Comparison of ENCODE assay signal across 20 mouse cellular contexts in genomic region chr6:128001587-128001986, GRCm38 (mm10).
DNase-seq lines count a peak whose midpoint lies in the region; TF ChIP-seq lines count a peak whose summit lies in the region.
"Had no signal": no experiment of that assay in that cellular context is flagged by ENCODE, and none has a peak within 500 bp of the region (broad histone marks: within the 10 kb centered on the region; RNA-seq: fewer than 3 reads in every experiment).

No protein-coding gene starts in this region.

- H3K4me2 ChIP-seq in myocyte (ENCODE audit: low read depth): peak overlapping the region; percentile 20
- H3K4me2 ChIP-seq: forebrain, embryonic 12.5 days; heart, embryonic 11.5 days; midbrain, embryonic 13.5 days had no signal

- no peak for DNase-seq in cerebellum, adult 2 months
- DNase-seq in cerebellum, postnatal 14 days: no peak
- DNase-seq in thymus, postnatal 0 days (ENCODE audit: low spot score): peak; percentile 58
- DNase-seq in thymus, adult 18-20 months: no peak
- no peak for DNase-seq in gastrocnemius, postnatal 14 days
- DNase-seq in cerebellum, adult 18-20 months: no peak
- DNase-seq in thymus, postnatal 25 days: no peak
- DNase-seq: adrenal gland, adult 2 months; cerebellum, postnatal 36 days; gastrocnemius, postnatal 36 days; heart, postnatal 4 days; kidney, adult 9 months; kidney, postnatal 4 days; lung, adult 18-20 months; right cerebral cortex, adult 18-20 months had no signal

- H3K4me3 ChIP-seq in cerebellum, adult 2 months (replicated peaks; ENCODE audit: insufficient read depth, low read depth, low read length): no peak overlapping the region
- no peak overlapping the region for H3K4me3 ChIP-seq in myocyte
- H3K4me3 ChIP-seq: forebrain, embryonic 12.5 days; midbrain, embryonic 13.5 days had no signal

- no peak overlapping the region for H3ac ChIP-seq in myocyte (ENCODE audit: control insufficient read depth, insufficient read length)

- H3K79me2 ChIP-seq in myocyte (ENCODE audit: control insufficient read depth, insufficient read depth): peaks cover 16% of the 10 kb centered on the region

- peak overlapping the region; percentile 59; the same call in 1 of the 2 replicates for H3K27ac ChIP-seq in cerebellum, adult 2 months (ENCODE audit: insufficient read depth, low read length)
- H3K27ac ChIP-seq: forebrain, embryonic 12.5 days; macrophage; midbrain, embryonic 13.5 days had no signal

- peaks cover 76% of the 10 kb centered on the region for H3K4me1 ChIP-seq in cerebellum, adult 2 months (ENCODE audit: control insufficient read depth, insufficient read depth, low read length)

- H3K36me3 ChIP-seq in myocyte (ENCODE audit: control insufficient read depth, insufficient read depth): peaks cover 18% of the 10 kb centered on the region
- H3K36me3 ChIP-seq: forebrain, embryonic 12.5 days; midbrain, embryonic 13.5 days had no signal

- 96% methylated on average over 1 of the region's 1 CpGs for WGBS in cerebellum, adult 2 months

- intact Hi-C loops in gastrocnemius, postnatal 14 days (cut with DNase I; ENCODE audit: low total_unique reads): no loop called here

- TF ChIP-seq POLR2A in cerebellum, adult 2 months (IDR thresholded peaks at IDR 0.05; ENCODE audit: borderline replicate concordance, insufficient read depth, low read length): no peak
- TF ChIP-seq POLR2A in myocyte (IDR thresholded peaks at IDR 0.05; ENCODE audit: insufficient read length, low read depth): no peak

- TF ChIP-seq CTCF in cerebellum, adult 2 months (IDR thresholded peaks at IDR 0.05; ENCODE audit: borderline replicate concordance, insufficient read depth, low read depth, low read length): no peak

- H3K27me3 ChIP-seq in cerebellum, adult 2 months (ENCODE audit: control insufficient read depth, insufficient read depth, low read length): no peaks in the 10 kb centered on the region
- no peaks in the 10 kb centered on the region for H3K27me3 ChIP-seq in myocyte (ENCODE audit: control insufficient read depth, insufficient read depth, insufficient read length)
- H3K27me3 ChIP-seq: midbrain, embryonic 13.5 days had no signal

TF ChIP-seq in myocyte, 11 proteins besides CTCF, POLR2A, EP300 and RAD21:
- TF ChIP-seq MYOG (IDR thresholded peaks at IDR 0.05; ENCODE audit: control insufficient read depth in 1 of 3, insufficient read depth in 1 of 3, insufficient read length in 2 of 3, low read depth in 2 of 3) (peak; percentile 82 to 95 (median 85)), MYOD1 (IDR thresholded peaks at IDR 0.05; ENCODE audit: control insufficient read depth in 1 of 3, insufficient read length in 2 of 3, low read depth in 2 of 3) (peak; percentile 18 to 88 (median 77)), E2F4 (IDR thresholded peaks at IDR 0.05; ENCODE audit: insufficient read depth) (no peak), USF1 (IDR thresholded peaks at IDR 0.05; ENCODE audit: low read depth) (no peak), TCF3 (IDR thresholded peaks at IDR 0.05; ENCODE audit: insufficient read length, low read depth) (peak; percentile 66), TCF12 (IDR thresholded peaks at IDR 0.05; ENCODE audit: insufficient read depth, poor library complexity, severe bottlenecking) (peak; percentile 63)
TF ChIP-seq in myocyte: peak in this region for 4.
